Mouse (Mus musculus) spleen, adult 2 months (tissue): Measurements from ENCODE around the gene Mt3. TPM values are rescaled to one million over a fixed set of nuclear protein-coding genes. Genes with fewer than 3 reads are reported as not detected.
A peak's percentile ranks its signal among the peaks of the same experiment; 100 is the strongest.

Source experiments
- DNase-seq, 2 experiments: peaks; one replicate each; pipeline versions ENCODE4 v3.0.0 to v3.0.0-alpha.2; 2012 to 2021; ENCODE audit warnings: low spot score in 2 of 2, low read depth in 1 of 2
- H3K27ac ChIP-seq: fragments of 200-500 bp; 2 replicates; pipeline ENCODE4 v1.5.1; 2012; ENCODE audit warnings: low read length, inconsistent platforms; ENCODE audit not compliant: insufficient read depth
- H3K27me3 ChIP-seq: fragments of 200-500 bp; 2 replicates; pipeline ENCODE4 v1.6.1; 2012; ENCODE audit warnings: mild to moderate bottlenecking, moderate library complexity, low read length, inconsistent platforms; ENCODE audit not compliant: control insufficient read depth, insufficient read depth
- H3K36me3 ChIP-seq: fragments of 200-500 bp; 2 replicates; pipeline ENCODE4 v1.6.1; 2012; ENCODE audit warnings: mild to moderate bottlenecking, low read length, inconsistent platforms; ENCODE audit not compliant: control insufficient read depth, insufficient read depth
- H3K4me1 ChIP-seq: fragments of 200-500 bp; 2 replicates; pipeline ENCODE4 v1.6.1; 2011; ENCODE audit warnings: inconsistent platforms; ENCODE audit not compliant: control insufficient read depth, insufficient read depth, insufficient read length
- H3K4me3 ChIP-seq: fragments of 200-500 bp; 2 replicates; pipeline ENCODE4 v1.5.1; 2011; ENCODE audit warnings: mild to moderate bottlenecking, inconsistent platforms; ENCODE audit not compliant: insufficient read depth, insufficient read length; ENCODE audit errors: extremely low read depth
- CTCF ChIP-seq: fragments of 200-500 bp; IDR thresholded peaks from 2 replicates; pipeline ENCODE4 v1.5.1; 2011; ENCODE audit warnings: mild to moderate bottlenecking, inconsistent platforms; ENCODE audit not compliant: insufficient read depth, insufficient read length, insufficient replicate concordance; ENCODE audit errors: extremely low read depth
- POLR2A ChIP-seq: fragments of 200-500 bp; IDR thresholded peaks from 2 replicates; pipeline ENCODE4 v1.6.1; 2011; ENCODE audit warnings: low read depth, low read length, inconsistent platforms
- WGBS: fragments of 180-500 bp; shearing (Covaris S2); methylation state at CpG from one replicate; pipeline ENCODE4 v1.1.7; 2018; 5-methylcytosine and 5-hydroxymethylcytosine counted together
- polyA plus RNA-seq: library from polyadenylated mRNA; depleted of rRNA; stranded (reverse); fragments of >200 nt; gene quantifications from 2 replicates; pipeline ENCODE4 v1.2.3, GENCODE M21; 2012

The Mt3 gene
- polyA plus RNA-seq, 1 experiment, result not detected

DNA sequence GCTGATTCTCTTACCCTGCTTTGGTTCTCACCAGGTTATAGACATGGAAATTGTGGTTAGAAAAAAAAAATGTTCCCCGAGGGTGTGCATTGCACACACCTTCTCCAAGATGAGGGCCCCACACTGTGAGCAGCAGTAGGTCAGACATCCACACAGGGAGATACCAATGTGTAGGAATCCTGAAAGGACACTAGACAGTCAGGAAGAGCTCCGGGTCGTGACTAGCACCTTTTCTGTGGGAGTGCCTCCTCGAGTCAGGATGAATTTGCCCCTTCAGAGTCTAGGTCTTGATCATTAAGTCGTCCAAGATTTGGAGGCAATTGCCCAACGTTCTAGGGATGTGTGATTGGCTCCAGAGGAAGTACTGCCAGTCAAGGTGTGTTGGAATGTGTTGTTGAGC lies 33.4 kb downstream of the Mt3 start:
- H3K36me3 ChIP-seq, result no peaks in the 10 kb centered on the region
- TF ChIP-seq POLR2A (no peak), CTCF (no peak)
- no peaks in the 10 kb centered on the region for H3K27me3 ChIP-seq
- 59% methylated on average over 6 of the region's 6 CpGs for WGBS
- DNase-seq, result no peak
- no peak overlapping the region for H3K27ac ChIP-seq
- H3K4me3 ChIP-seq, result no peak overlapping the region
- H3K4me1 ChIP-seq, result peaks cover 2% of the 10 kb centered on the region; the same call in 1 of the 2 replicates

DNA sequence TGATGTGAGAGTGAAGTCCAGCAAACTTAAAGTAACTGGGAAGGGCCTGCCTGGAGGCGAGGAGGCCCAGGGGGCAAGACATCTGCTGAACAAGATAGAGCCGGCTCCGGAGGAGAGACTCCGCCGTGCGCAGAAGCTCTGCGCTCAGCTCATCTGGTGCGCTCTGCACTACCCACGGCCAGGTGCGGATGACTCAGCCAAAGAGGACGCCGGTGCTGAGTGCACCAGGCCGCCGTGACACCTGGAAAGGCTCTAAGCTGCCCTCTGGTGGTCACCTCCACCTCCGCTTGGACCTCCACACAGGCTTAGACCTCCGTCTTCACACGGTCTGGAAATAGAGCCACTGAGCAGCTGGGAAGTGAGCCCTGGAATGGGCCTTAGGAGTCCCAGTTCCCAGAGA lies 34.1 kb downstream of the Mt3 start:
- Histone ChIP-seq H3K27me3 (no peaks in the 10 kb centered on the region), H3K36me3 (no peaks in the 10 kb centered on the region), H3K4me1 (peaks cover 6% of the 10 kb centered on the region; the same call in 1 of the 2 replicates), H3K27ac (no peak overlapping the region), H3K4me3 (no peak overlapping the region)
- 9% methylated on average over 17 of the region's 17 CpGs for WGBS
- peak; percentile 41 to 63 for DNase-seq
- TF ChIP-seq CTCF (peak; percentile 60; the same call in 1 of the 2 replicates), POLR2A (no peak)

DNA sequence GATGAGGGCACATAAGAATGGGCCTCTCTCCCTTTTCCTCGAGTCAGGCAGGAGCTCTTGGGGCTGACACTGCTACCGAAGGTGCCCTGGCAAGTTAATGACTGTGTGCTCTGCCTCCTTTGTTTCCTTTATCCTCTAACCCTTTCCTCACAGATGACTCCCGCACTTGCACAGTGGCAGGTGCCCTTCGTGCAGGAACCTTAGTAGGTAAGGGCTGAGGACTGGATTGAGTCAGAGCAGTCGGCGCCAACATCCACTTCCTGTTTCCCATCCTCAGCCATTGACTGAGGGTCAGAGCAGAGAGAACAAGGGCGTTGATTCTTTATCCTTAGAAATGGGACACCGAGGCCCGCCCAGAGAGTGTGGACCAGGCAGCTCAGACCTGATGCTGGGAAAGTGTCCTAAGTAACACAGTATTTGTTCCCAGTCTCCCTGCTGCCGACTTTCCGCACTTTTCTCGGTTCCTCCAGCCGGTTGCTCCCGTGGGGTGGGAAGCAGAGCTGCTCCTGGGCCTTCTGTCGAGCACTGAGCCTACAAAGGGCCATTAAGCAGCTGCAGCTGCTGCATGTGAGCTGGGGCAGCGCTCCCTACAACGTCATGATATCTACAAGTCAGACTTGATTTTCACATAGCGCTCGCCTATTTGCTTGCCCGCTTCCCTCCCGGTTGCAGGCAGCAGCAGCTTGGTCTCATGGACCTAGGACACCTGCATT lies 35.0 kb downstream of the Mt3 start:
- H3K27me3 ChIP-seq, result no peaks in the 10 kb centered on the region
- no peak for TF ChIP-seq POLR2A
- no peak for TF ChIP-seq CTCF
- H3K27ac ChIP-seq, result no peak overlapping the region
- no peaks in the 10 kb centered on the region for H3K36me3 ChIP-seq
- 36% methylated on average over 21 of the region's 21 CpGs for WGBS
- H3K4me1 ChIP-seq, result peaks cover 6% of the 10 kb centered on the region; the same call in 1 of the 2 replicates
- no peak for DNase-seq
- H3K4me3 ChIP-seq, result no peak overlapping the region

DNA sequence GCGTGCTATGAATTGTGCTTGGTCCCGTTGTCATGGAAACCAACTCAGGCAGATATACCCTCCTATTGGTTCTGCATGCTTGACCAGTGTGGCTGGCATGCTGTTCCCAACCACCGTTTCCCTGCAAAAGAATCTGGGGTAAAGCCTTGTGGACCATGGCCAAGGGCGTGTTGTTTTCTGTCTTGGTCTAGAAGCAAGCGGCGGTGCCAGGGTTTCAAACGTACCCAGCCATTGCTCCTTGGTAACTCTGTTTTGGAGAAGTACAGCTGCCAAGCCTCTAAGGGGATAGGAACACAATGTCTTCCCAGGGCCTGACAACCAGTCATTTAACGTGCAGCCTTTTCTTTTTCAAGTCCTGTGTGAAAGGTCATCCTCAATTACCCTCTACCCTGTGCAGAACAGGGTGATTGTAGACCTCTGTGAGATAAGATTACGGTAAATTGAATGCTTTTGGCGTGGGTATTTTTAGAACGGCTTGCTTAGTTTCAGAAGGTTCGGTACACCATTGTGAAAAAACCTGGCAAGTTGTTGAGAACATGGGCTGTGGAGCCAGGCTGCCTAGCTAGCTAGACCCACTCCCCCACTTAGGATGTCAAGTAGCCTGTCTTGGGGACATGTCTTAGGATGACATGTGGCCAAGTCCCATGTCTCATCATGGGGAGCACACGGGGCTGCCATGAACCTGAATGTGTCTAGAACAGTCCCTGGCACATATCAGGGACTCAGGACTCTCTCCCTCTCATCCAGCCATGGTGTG lies 37.0 kb downstream of the Mt3 start:
- H3K4me1 ChIP-seq, result peaks cover 6% of the 10 kb centered on the region; the same call in 1 of the 2 replicates

DNA sequence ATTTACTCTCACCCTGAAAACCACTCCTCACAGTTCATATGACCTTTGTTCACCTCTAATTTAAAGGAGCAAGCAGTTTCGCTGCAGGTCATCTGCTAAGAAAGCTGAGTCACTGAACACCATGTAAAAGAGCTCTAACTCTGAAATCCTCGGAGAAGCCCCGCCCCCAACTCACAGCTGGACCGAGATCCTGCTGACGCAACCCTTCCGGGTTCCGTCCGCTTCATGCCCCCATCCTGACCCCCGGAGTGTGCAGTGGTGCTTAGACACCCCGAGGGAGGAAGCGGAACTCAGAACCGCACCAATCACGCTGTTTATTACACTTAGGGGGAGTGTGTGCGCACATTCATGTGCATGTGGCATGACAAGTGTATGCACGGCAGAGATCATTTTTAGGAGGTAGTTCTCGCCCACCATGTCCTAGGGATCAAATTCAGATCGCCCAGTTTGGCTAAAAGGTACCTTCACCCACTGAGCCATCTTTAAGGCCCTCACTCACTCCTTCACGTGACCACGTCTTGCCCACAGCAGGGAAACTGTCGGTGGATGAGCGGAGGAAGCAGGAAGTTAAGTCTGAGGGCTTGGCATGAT lies 38.8 kb downstream of the Mt3 start:
- Histone ChIP-seq H3K4me1 (peaks cover 6% of the 10 kb centered on the region; the same call in 1 of the 2 replicates), H3K36me3 (no peaks in the 10 kb centered on the region), H3K4me3 (peak overlapping the region; percentile 31; the same call in 1 of the 2 replicates), H3K27me3 (no peaks in the 10 kb centered on the region), H3K27ac (peak overlapping the region; percentile 17; the same call in 1 of the 2 replicates)
- DNase-seq, result peak; percentile 75 to 79
- WGBS, result 7% methylated on average over 21 of the region's 21 CpGs
- no peak for TF ChIP-seq POLR2A
- no peak for TF ChIP-seq CTCF

More for the DNA sequence above, 37.0 kb downstream of the Mt3 start:
- no peak overlapping the region for H3K27ac ChIP-seq
- 78% methylated on average over 13 of the region's 13 CpGs for WGBS
- no peak for DNase-seq
- TF ChIP-seq CTCF (no peak), POLR2A (no peak)
- H3K27me3 ChIP-seq, result no peaks in the 10 kb centered on the region
- no peaks in the 10 kb centered on the region for H3K36me3 ChIP-seq
- no peak overlapping the region for H3K4me3 ChIP-seq

DNA sequence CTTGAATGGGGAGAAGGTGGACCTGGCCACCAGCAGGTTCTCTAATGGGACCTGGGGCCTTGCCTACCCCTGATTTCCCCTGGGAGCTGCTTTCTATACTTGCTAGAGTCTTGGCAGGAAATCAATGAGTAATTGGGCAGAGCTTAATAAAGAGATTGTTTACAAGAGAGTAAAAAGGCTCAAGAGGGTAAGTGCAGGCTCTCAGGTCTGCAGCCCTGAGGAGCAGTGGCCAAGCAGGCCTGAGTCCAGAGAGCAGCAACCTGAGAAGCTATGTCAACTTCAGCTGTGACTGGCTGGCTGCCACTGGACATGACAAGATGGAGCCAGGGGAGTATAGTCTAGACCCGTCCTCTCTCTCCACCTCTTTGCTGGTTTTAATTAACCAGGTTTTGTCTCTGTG lies 40.5 kb downstream of the Mt3 start:
- Histone ChIP-seq H3K4me1 (peaks cover 4% of the 10 kb centered on the region; the same call in 1 of the 2 replicates), H3K27ac (no peak overlapping the region), H3K4me3 (no peak overlapping the region), H3K27me3 (no peaks in the 10 kb centered on the region), H3K36me3 (no peaks in the 10 kb centered on the region)
- DNase-seq, result no peak
- 100% methylated on average over 1 of the region's 1 CpGs for WGBS
- TF ChIP-seq POLR2A (no peak), CTCF (no peak)
